Mouse (Mus musculus): ENCODE data around the gene Gcsam.

DNA sequence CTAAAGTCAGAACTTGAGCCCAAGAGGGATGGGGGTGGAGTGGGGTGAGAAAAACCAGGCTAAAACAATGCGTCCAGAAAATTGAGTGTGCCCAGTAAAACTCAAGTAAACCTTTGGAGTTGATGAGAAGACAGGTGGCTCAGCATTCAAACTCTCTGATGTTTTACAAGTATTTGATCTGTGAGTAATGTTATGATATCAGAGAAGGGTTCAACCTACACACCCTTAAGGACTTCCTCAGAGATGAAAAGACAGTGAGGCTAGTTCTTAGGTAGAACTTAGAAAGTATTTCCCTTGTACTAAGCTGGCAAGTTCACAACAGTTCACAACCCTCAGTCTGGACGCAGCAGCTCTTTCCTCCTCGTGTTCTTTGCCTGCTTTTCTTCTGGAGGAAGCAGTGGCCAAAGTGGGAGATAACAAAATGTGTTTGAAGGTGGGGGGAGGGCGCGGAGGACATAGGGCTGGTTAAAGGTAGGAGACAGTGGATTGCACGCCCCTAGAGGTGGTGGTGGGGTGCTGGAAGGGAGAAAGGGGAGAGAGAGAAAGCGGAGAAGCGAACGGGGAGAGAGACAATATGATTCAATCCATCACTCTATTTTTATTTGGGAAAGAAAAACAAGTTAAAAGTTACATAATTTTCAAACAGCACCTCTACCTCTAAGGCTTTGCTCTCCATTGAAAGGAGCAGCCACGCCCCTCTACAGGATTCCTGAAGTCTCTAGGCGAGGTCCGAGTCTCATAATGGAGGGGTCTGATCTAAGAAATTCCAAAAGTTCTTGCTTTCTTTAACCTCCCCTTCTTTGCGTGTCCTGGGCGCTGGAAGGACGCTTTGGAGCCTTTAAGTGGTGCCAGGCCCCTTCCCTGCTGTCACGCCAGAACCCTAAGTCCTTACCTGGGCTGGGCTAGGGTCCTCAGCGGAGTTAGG lies 43.1 kb downstream of the Gcsam start:
- TF ChIP-seq CTCF (IDR thresholded peaks at IDR 0.05; ENCODE audit: low read depth) (no peak), EP300 (IDR thresholded peaks at IDR 0.05; ENCODE audit: low read depth) (no peak)

Measured in heart, postnatal 0 days (tissue).